Mouse (Mus musculus): ENCODE measurements around the gene Sipa1. TPM values are rescaled to one million over a fixed set of nuclear protein-coding genes. Genes with fewer than 3 reads are reported as not detected.

Gene Sipa1
- total RNA-seq (2014; fragmentation: Nextera tagmentation) (44.7 and 51.2 TPM in 2 replicates), total RNA-seq (2017) (16.4 and 16.5 TPM in 2 replicates)

DNA sequence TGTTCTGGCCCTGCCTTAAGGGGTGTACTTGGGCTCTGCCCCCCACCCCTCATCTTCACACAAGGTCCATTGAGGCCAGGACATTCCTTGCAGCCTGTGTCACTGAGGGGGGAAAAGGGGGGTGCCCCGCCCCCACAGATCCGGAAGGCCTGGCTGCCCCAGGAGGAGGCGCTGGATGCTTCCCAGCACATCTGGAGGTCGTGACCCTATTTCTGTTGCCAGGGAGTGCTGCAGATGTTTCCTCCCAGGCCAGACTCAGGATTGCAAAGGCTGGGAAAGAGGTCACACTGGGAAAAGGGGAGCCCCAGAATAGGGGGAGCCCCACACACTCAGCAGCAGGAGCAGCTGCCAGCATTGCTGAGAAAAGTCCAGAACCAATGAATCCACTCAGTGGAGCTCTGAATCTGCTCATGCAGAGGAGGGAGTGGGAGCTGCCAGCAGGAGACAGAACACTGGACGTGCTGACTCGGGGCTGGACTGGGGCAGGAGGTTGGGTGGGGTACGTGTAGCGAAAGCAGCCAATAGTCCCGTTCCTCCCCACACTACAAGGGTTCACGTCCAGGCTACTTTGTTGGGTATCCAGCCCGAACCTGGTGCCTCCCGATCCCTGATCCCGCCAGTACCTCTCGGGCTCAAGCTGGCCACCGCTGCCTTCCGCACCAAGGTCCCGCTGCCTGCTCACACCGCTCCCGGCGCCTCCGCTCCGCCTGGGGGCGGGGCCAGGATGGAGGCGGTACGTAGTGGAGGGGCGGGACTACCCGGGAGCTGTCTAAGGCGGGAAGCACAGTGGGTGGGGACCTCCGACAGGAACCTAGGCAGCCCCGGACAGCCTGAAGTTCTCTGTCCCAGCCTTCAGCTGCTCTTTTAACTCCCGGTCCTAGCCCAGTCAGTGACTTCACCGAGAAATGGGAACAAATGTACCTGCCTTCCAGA is at the start of gene Sipa1:
Sipa1 (minus strand) TSS at position 727 of the 933 bp plus-strand sequence.
- peak; percentile 84 for ATAC-seq (replicated peaks; ENCODE audit: low FRiP score, low TSS enrichment, poor library complexity, severe bottlenecking)

DNA sequence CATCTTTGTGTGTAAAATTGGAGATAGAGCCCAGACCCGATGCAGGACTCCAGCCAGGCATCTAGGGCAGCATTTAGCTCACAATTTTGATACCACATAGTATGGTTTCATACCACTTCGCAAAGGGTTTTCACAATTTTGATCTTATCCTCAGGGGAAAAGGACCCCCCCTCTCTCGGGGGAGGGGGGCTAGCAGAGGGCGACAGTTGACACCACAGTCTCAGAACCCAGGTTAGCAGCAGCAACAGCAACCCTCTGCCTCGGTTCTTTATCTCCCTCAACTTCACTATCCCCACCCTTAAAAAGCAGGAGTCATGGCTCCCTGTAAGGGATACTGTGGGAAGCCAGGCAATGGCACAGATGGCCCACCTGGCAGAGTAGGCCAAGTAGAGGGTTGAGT is 49.7 kb upstream of the Sipa1 start:
- no peak for ATAC-seq (replicated peaks; ENCODE audit: low FRiP score, low TSS enrichment, poor library complexity, severe bottlenecking)

DNA sequence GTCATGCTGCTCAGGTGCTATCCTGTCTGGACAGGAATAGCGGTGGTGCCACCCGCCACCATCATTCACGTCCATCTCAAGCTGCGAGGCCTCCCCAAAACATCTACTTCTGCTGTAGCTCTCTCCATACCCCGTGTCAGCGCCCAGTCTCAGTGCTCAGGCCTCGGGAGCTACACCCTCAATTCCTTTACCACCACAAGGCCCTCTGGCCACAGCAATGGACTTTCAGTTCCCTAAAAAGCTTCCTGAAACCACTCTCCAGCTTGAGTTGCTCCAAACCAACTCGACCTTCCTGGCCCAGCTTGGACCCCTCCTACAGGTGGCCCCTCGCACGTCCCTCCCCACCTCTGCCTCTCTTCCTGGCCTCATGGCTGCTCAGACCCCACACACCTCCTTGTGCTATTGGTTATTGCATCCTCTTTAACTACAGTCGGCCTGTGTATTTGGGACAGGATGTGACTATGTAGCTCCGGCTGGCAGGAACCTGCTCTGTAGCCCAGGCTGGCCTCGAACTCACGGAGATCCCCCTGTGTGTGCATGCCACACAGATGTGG is 48.5 kb upstream of the Sipa1 start:
- ATAC-seq (replicated peaks; ENCODE audit: low FRiP score, low TSS enrichment, poor library complexity, severe bottlenecking), result no peak

DNA sequence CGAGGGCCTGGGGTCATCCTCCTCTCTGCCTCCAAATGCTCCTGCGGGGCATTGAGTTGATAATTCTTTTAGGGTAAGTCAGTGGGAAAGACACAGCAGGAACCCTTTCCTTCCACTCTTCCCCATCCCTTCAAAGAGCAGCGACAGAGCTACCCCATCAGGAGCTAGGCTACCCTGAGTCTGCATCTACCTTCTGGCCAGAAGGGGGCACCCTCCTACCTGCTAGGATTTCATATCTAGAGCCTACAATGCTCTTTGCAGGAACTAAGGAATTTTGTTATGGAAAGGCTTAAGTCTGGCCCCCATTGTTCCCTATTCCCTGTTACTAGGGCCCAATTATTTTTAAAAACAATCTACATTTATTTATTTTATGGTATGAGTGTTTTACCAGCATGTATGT is 47.7 kb upstream of the Sipa1 start:
- no peak for ATAC-seq (replicated peaks; ENCODE audit: low FRiP score, low TSS enrichment, poor library complexity, severe bottlenecking)

DNA sequence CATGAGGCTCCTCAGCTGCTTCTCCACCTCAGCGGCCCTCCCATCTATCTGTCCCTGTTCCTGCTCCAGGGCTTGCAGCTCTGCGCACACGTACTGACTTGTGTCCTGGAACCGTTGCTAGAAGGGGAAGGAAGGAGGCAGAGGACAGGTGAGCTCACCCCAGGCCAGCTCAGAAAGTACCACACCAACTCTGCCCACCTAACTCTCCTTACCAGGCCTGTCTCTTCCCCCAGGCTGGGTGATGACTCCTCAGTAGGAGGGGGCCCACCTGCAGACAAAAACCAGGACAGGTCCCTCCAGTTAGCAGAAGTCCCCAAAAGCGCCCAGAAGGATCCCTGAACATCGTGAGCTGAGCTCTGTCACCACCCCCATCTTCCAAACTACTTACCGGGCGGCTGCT is 47.1 kb upstream of the Sipa1 start:
- no peak for ATAC-seq (replicated peaks; ENCODE audit: low FRiP score, low TSS enrichment, poor library complexity, severe bottlenecking)

DNA sequence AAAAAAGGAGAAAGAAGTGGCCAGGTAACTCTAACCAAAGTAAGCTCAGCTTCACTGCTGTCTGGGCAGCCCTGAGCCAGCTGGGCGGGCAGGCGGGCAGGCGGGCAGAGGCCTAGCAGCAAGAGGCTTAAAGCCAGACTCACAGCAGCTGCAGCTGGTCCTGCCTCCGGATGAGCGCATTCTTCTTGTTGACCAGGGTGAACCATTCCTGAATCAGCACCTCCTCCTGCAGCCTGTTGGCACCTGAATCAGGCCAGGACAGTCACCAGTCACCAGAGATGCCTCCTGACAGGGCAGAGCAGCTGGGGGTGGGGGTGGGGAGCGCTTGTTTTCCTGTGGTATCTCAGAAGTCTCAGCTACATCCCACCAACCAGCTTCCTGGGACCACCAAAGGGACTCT is 46.6 kb upstream of the Sipa1 start:
- no peak for ATAC-seq (replicated peaks; ENCODE audit: low FRiP score, low TSS enrichment, poor library complexity, severe bottlenecking)

DNA sequence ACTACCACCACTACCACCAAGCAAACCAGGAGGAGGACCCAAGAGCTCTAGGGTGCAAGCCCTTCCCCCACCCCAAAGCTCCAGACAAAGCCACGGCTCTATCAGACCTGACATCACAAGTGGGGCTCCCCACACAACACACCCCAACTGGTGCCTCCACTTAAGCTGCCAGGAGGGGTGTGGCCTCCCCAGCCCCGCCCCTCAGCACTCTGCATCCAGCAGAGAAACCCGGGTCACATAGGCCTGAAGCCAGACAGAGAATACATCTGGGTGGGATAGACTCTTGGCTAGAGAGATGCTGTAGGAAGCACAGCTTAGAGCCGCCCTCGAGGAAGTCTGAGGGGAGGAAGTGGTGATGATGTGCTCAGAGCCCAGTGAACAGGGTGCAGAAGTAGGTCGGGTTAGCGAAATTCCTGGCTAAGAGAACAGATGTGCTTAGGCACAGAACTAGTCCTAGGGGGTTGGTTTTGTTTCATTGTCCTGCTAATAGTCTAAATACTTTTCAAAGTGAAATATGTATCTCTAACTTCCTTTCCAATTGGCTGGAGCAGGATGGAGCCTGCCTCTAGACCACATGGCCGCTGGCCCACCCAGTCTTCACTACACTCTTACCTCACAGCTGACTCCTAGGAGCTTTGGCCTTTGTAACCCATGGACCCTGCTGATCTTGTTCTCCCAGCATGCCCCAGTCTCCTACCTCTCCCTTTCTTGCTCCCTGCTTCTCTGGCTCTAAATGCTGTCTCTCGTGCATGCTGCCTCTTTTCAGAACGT is 41.5 kb upstream of the Sipa1 start:
- ATAC-seq (replicated peaks; ENCODE audit: low FRiP score, low TSS enrichment, poor library complexity, severe bottlenecking), result peak; percentile 79

DNA sequence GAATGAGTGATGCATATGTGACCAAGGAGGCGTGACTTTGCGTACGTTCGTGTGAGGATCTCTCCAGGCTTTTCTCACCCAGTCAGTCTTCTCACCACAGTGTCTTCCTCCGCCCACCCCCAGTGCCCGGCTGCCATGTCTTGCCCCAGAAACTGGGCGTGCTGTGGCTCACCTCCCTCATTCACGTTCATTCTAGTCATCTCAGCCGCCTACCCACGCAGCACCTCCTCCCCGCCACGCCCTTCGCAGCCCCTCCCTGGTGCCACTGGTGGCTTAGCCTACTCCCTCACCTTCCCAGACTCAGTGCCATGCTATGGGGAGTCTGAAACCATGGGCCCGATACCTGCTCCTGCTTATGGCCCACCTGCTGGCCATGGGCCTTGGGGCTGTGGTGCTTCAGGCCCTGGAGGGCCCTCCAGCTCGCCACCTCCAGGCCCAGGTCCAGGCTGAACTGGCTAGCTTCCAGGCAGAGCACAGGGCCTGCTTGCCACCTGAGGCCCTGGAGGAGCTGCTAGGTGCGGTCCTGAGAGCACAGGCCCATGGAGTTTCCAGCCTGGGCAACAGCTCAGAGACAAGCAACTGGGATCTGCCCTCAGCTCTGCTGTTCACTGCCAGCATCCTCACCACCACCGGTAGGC is 40.8 kb upstream of the Sipa1 start, which contains the start of gene Kcnk7:
Kcnk7 (plus strand) TSS at position 205 of the 638 bp plus-strand sequence.
- ATAC-seq (replicated peaks; ENCODE audit: low FRiP score, low TSS enrichment, poor library complexity, severe bottlenecking), result peak; percentile 54

DNA sequence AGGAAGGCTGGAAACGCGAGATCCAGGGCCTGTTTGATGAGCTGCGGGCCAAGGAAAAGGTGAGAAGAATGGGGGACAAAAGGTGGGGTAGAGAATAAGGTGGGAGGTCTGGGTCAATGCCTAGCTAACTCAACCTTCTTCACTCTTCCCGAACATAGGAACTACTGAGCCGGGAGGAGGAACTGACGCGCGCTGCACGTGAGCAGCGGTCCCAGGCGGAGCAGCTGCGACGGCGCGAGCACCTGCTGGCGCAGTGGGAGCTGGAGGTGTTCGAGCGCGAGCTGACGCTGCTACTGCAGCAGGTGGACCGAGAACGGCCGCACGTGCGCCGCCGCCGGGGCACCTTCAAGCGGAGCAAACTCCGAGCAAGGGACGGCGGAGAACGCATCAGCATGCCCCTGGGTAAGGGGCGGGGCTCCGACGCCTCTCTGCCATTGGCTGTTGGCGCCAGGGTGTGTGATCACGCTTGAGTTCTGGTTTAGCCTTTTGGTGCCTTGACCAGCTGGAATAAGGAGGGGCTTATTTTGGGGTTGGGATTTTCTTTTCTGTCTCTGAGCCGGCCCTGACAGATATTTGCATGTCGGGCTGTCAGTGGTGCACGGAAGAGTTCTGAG is 32.4 kb upstream of the Sipa1 start:
- ATAC-seq (replicated peaks; ENCODE audit: low FRiP score, low TSS enrichment, poor library complexity, severe bottlenecking), result no peak

DNA sequence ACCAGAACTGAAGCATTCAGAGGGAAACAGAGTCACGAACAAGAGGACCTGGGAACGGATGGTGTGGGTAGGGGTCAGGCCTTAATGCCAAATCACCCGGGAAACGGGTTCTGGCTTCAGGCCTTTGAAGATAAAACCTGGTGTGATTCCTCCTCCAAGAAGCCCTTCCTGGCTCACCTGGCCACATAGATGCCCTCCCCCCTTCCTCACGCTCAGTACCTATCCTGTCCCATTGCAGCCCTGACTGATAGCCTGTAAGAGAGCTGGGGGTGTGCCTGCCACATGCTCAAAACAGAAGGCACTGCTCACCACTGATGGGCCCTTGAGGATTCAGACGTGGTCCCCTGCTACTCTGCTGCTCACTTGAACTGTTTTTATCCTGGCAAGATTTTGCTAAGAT is 30.3 kb upstream of the Sipa1 start:
- ATAC-seq (replicated peaks; ENCODE audit: low FRiP score, low TSS enrichment, poor library complexity, severe bottlenecking), result no peak

DNA sequence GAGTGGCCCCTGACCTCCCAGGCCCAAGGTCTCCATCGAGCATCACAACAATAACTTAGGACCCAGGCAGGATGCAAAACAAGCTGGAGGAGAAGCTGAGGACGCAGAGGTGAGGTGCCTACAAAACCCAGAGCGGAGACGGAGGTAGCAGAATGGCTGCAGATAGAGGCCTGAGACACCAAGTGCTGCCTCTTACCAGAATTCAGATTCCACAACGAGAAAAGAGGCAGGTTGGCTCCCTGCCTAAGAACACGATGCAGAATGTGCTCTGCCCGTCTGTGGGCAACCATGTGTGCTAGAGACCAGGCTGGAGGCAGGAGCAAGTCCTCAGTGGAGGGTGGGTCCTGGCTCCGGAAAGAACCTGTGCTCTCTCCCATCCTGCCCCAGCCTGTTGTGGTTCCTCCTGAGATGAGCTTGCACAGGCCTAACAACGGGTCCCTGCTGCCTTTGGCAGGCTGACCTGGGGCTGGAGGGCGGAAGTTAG is 29.4 kb upstream of the Sipa1 start:
- ATAC-seq (replicated peaks; ENCODE audit: low FRiP score, low TSS enrichment, poor library complexity, severe bottlenecking), result no peak

DNA sequence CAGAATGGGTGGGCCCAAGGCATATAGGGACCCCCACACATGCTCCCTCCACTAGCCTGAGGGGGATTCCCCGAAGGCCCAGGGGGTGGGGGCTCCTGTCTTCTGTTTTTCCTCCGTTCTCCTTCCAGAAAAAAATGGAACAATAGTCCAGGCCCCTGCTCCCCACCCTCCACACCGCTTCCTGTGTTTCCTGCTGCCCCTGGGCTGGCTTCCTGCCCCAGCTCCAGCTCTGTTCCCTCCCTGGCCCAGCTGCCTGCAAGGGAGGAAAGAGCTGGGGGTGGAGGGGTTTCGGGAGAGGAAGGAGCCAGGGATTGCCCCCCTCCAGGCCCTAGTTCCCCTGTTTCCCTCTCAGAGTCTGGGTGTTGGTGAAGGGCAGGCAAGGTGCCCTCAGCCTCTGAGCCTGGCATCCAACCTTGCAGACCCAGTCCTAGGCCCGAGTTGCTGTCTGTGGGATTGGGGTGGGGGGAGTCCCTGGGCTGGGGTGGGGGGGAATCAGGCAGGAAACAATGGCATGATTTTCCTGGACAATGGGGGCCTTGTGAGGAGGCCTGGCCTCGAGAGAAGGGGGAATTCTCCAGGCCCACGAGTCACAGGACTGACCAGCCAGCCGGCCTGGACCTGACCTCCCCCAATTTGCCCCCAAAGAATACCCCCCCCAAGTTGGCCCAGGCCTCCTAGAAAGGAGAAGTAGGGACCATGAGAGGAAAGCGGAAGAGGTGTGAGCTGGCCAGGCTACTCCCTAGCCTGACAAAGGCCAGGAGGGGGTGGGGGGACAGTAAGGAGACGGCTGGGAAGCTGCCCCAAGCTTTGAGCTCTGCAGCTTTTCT is 28.8 kb upstream of the Sipa1 start:
- no peak for ATAC-seq (replicated peaks; ENCODE audit: low FRiP score, low TSS enrichment, poor library complexity, severe bottlenecking)

DNA sequence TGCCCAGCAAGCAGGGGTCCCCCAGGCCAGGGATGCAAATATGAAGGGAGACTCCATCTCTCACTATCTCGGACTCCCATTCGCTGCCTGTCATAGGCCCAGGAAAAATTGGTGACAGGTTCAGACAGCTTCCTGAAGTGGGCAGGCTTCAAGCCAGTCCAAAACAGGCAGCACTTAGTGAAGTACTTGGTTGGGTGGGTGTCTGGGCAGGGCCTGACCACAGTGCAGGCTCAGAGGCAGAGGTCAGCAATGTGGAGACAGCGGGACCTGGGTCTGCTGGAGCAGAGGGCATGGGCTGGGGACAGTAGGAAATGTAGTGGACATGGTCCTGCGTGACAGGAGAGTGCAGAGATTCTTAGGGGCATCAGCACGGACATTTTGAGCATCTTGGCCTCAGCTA is 28.1 kb upstream of the Sipa1 start:
- ATAC-seq (replicated peaks; ENCODE audit: low FRiP score, low TSS enrichment, poor library complexity, severe bottlenecking), result no peak

DNA sequence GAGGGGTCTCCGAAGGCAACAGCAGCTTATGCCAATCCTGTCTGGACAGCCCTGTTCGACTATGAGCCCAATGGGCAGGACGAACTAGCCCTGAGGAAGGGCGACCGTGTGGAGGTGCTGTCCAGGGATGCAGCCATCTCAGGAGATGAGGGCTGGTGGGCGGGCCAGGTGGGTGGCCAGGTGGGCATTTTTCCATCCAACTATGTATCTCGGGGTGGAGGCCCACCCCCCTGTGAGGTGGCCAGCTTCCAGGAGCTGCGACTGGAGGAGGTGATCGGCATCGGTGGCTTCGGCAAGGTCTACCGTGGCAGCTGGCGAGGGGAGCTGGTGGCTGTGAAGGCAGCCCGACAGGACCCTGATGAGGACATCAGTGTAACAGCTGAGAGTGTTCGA is 26.8 kb upstream of the Sipa1 start:
- ATAC-seq (replicated peaks; ENCODE audit: low FRiP score, low TSS enrichment, poor library complexity, severe bottlenecking), result no peak

DNA sequence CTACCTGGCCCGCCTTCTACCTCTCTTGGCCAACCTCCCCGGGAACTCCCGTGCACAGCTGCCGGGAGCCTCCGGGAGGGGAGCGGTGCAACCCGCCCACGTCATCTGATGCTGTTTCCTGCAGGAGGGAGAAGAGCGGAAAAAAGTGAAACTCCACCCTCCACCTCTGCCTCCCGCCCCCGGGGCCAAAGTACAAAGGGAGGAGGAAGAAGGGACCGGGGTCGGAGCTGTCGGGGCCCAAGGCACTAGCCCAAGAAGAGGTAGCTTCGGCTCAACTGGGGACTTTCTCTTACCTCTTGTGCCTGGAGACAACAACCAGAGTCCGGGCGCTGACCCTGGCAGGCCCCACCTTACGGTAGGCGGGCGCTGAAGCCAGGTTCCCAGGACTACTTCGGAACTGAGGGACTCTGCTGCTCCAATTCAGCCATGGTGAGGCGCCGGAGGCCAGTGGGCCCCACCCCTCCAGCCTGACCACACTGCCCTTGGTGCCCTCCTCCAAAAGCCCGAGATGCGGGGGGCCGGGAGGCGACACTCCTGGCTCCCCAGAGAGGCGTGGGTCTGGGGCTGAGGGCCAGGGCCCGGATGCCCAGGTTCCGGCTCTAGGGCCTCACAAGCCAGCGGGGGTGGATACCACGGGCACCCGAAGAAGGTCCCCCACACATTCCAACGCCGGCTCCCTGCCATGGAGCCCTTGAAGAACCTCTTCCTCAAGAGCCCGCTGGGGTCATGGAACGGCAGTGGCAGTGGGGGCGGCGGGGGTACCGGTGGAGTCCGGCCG is 26.2 kb upstream of the Sipa1 start:
- ATAC-seq (replicated peaks; ENCODE audit: low FRiP score, low TSS enrichment, poor library complexity, severe bottlenecking), result peak; percentile 71

DNA sequence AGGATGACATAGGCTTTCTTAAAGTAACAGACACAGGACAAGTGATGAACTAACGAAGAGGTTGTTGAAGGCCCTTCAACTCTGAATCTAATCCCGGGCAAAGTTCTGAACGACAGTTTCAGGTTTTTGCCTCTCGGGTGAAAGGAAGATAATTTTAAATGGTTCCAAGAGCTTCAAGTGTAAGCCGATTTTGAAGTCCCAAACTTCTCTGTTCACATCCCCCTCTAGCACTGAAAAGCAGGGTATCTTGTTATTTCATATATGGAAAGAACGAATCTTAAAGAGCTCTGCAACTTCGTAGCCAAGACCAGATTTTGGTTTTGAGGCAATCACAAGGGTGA is 25.6 kb upstream of the Sipa1 start:
- ATAC-seq (replicated peaks; ENCODE audit: low FRiP score, low TSS enrichment, poor library complexity, severe bottlenecking), result no peak

DNA sequence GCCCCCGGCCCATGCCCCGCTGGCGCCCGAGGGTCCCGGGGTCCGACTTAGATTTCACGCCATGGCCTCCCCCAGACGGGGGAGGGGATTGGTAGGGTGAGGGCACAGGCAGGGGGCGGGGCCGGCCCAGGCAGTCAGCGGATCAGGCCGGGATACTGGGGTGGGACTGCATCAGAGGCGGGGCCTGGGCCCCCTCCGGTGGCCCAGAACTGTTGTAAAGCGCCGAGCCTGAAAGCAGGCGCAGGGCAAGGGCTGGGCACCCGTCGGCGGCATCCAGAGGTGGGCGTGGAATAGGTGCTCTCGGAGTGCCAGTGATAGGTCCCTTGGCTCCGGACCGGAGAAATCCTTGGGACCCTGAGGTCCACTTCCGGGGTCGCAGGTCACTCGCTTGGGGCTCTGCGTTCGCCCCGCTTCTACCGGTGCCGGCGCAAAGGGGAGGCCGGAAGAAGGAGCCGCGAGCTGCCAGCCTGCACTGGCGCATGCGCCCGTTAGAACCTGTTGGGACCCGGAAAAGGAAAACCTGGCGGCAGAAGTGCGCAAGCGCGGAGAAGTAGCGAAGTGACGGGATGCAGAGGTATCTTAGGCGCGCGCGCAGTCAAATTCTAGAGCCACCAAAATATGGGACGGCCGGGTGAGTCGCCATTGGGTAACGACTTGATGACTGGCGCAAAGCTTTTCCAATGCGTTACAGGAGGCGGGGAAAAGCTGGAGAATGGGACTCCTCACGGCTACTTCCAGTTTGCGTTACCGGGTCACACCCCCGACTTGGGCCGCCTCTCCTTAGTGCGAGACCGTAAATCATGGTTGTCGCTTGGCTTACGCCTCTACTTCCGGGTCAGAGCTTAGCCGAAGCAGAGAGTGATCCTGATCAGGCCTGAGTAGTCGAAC is 24.9 kb upstream of the Sipa1 start, which contains the start of the genes Map3k11 and Pcnx3:
Map3k11 (plus strand) TSS at position 543 of the 888 bp plus-strand sequence.
Pcnx3 (minus strand) TSS at position 709 of the 888 bp plus-strand sequence.
- peak; percentile 76 for ATAC-seq (replicated peaks; ENCODE audit: low FRiP score, low TSS enrichment, poor library complexity, severe bottlenecking)

Data from megakaryocyte-erythroid progenitor cell, adult 5-6 weeks (primary cell).